Mouse (Mus musculus) kidney, adult 2 months (tissue): ENCODE data around the gene Slc12a1.

Source experiments
- CTCF ChIP-seq: fragments of 200-500 bp; conservative IDR thresholded peaks from 2 replicates; pipeline ENCODE4 v1.5.1; 2011; ENCODE audit warnings: low read depth, mild to moderate bottlenecking, control low read depth, low read length, moderate library complexity, mixed read lengths; ENCODE audit not compliant: insufficient read depth, insufficient read length
- POLR2A ChIP-seq: fragments of 200-500 bp; IDR thresholded peaks from one replicate; pipeline ENCODE4 v1.6.1; 2011; ENCODE audit warnings: low read depth, low read length, control low read depth

DNA sequence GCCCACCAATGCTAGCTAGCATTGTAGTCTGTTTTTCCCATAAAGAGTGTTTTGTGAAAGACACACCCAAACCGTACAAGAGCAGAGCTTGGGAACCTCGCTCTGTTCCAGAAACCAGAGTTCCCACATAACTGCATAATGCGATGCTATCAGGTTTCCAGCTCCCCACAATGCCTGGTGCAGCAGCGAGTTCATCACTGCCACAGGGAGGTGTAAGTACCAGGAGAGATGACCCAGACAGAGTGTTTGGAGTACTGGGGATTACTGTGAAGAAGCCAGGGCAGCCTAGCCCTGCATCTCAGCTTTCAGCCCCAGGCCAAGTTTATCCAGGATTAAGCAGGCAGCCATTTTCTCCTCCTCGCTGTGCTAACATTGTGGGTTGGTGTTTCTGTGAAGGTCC, 123.3 kb downstream of the Slc12a1 start:
- TF ChIP-seq CTCF (no peak), POLR2A (no peak)
